Mouse (Mus musculus): ENCODE data around the gene Dip2c.

- TF ChIP-seq FLI1 (IDR thresholded peaks at IDR 0.05; ENCODE audit: low read length) (no peak), GATA1 (IDR thresholded peaks at IDR 0.05; ENCODE audit: borderline replicate concordance, low read length) (no peak)
Observed at GRCm38 (mm10) chr13:9426267-9426666, 149.9 kb downstream of the Dip2c start.

All from megakaryocyte, embryonic 14.5 days (primary cell).